Mouse (Mus musculus) stomach, postnatal 0 days (tissue): ENCODE results near the gene Nek7.

Source experiments
- CTCF ChIP-seq: IDR thresholded peaks from 2 replicates; pipeline ENCODE4 v1.5.1; 2016; ENCODE audit warnings: antibody characterized with exemption, low read depth, mild to moderate bottlenecking, moderate library complexity
- EP300 ChIP-seq: optimal IDR thresholded peaks from 2 replicates; pipeline ENCODE3; 2016; ENCODE audit warnings: antibody characterized with exemption

GRCm38 (mm10) chr1:138487569-138487968 lies 132.4 kb downstream of the Nek7 start:
- TF ChIP-seq CTCF (peak; percentile 68), EP300 (no peak)
